Mouse (Mus musculus) liver, embryonic 14.5 days (tissue): ENCODE data around the gene Taf1c. TPM values are rescaled to one million over a fixed set of nuclear protein-coding genes. Genes with fewer than 3 reads are reported as not detected.

Experiments used
- ATAC-seq: fragments of 200-750 bp; cut with Nextera tagmentation; 2 replicates; pipeline ENCODE4 v1.8.0; 2017; ENCODE audit warnings: moderate number of reproducible peaks, mild to moderate bottlenecking, moderate library complexity; ENCODE audit not compliant: insufficient read depth
- DNase-seq, 3 experiments: peaks; one replicate each; pipeline ENCODE4 v3.0.0-alpha.2; 2012 to 2013; ENCODE audit warnings: low read depth in 3 of 3, low spot score in 3 of 3
- H3K27ac ChIP-seq: fragments of 300-500 bp; sonication (generic); 2 replicates; pipeline ENCODE4 v1.5.1; 2014; ENCODE audit warnings: moderate library complexity, mild to moderate bottlenecking, control low read depth, inconsistent platforms
- H3K27me3 ChIP-seq: fragments of 300-500 bp; sonication (generic); 2 replicates; pipeline ENCODE4 v1.6.1; 2014; ENCODE audit warnings: mild to moderate bottlenecking, low read length, moderate library complexity; ENCODE audit not compliant: control insufficient read depth, insufficient read depth
- H3K36me3 ChIP-seq: fragments of 300-500 bp; sonication (generic); replicated peaks from 2 replicates; pipeline ENCODE4 v1.6.1; 2014; ENCODE audit warnings: low read depth; ENCODE audit not compliant: control insufficient read depth, insufficient read depth
- H3K4me1 ChIP-seq, 2 experiments: fragments of 200-500 bp in 1 of 2; fragments of 300-500 bp in 1 of 2; sonication (generic) in 1 of 2; replicated peaks; 2 replicates each; pipeline ENCODE4 v1.6.1; 2012 to 2014; ENCODE audit warnings: antibody characterized with exemption in 1 of 2, inconsistent platforms in 1 of 2, low read length in 1 of 2; ENCODE audit not compliant: control insufficient read depth in 2 of 2, insufficient read depth in 2 of 2
- H3K4me2 ChIP-seq: fragments of 300-500 bp; sonication (generic); 2 replicates; pipeline ENCODE4 v1.6.1; 2014; ENCODE audit warnings: low read depth, mild to moderate bottlenecking, control low read depth, moderate library complexity
- H3K4me3 ChIP-seq, 2 experiments: fragments of 200-500 bp in 1 of 2; fragments of 300-500 bp in 1 of 2; sonication (generic) in 1 of 2; 2 replicates each; pipeline ENCODE4 v1.5.1; 2012 to 2014; ENCODE audit warnings: low read depth in 2 of 2, low read length in 2 of 2, mild to moderate bottlenecking in 2 of 2, control low read depth in 1 of 2, inconsistent platforms in 1 of 2, moderate library complexity in 1 of 2; ENCODE audit not compliant: insufficient read depth in 1 of 2
- H3K9ac ChIP-seq: fragments of 300-500 bp; sonication (generic); replicated peaks from 2 replicates; pipeline ENCODE4 v1.6.1; 2014; ENCODE audit warnings: mild to moderate bottlenecking, control low read depth, moderate library complexity
- H3K9me3 ChIP-seq: fragments of 300-500 bp; sonication (generic); 2 replicates; pipeline ENCODE4 v1.6.1; 2016; ENCODE audit warnings: low read length, mixed read lengths; ENCODE audit not compliant: control insufficient read depth
- CTCF ChIP-seq: IDR thresholded peaks from 2 replicates; pipeline ENCODE4 v1.5.1; 2016; ENCODE audit warnings: antibody characterized with exemption, low read depth, control low read depth
- EP300 ChIP-seq: IDR thresholded peaks from 2 replicates; pipeline ENCODE4 v1.6.1; 2016; ENCODE audit warnings: antibody characterized with exemption, low read depth
- WGBS: fragments of 180-500 bp; shearing (Covaris S2); extraction: QIAGEN DNeasy Blood & Tissue Kit; methylation state at CpG from one replicate; pipeline ENCODE4 v1.1.7; 2014; ENCODE audit not compliant: insufficient replicate concordance; 5-methylcytosine and 5-hydroxymethylcytosine counted together
- polyA plus RNA-seq, 2 experiments: library from polyadenylated mRNA; depleted of rRNA in 1 of 2; stranded (reverse) in 1 of 2; unstranded in 1 of 2; fragments of >200 nt; fragmentation: Nextera tagmentation in 1 of 2; extraction: Ambion mirVana in 1 of 2; gene quantifications; 2 replicates each; pipeline versions ENCODE4 v1.2.1 to v1.2.3; 2012 to 2014

Gene Taf1c
- polyA plus RNA-seq, 2 experiments, result 4.7 to 6.6 TPM

DNA sequence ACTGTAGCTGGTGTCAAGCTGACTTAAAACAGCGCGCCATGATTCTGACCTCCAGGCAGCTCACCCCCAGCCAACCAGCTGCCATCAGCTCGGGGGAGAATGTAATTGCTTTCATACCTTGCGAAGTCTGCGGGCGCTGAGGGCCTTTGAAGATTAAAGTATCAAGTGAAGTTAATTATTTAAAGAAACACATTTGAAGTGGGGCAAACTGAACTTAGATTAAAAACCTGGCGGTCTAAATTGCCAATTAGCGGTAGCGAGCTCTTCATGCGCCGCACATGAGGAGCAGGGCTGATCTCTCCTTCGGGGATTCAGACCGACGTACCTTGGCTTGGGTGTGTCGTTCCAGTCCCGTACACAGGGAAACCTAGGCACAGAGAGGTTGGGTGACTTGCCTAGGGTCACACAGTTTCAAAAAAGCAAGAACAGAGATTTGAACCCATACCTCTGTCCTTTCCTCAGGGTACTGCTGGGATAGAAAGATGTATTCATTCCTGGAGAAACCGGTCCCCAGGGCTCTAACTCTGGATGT, 39.5 kb upstream of the Taf1c start:
- no peaks in the 10 kb centered on the region for H3K4me1 ChIP-seq
- 78% methylated on average over 17 of the region's 17 CpGs for WGBS
- no peaks in the 10 kb centered on the region for H3K36me3 ChIP-seq
- no peaks in the 10 kb centered on the region for H3K27me3 ChIP-seq
- DNase-seq (no peak), ATAC-seq (no peak)
- H3K9ac ChIP-seq, result no peak overlapping the region
- H3K4me2 ChIP-seq, result no peak overlapping the region
- no peaks in the 10 kb centered on the region for H3K9me3 ChIP-seq
- TF ChIP-seq CTCF (no peak), EP300 (no peak)
- H3K4me3 ChIP-seq, result no peak overlapping the region
- H3K27ac ChIP-seq, result no peak overlapping the region

DNA sequence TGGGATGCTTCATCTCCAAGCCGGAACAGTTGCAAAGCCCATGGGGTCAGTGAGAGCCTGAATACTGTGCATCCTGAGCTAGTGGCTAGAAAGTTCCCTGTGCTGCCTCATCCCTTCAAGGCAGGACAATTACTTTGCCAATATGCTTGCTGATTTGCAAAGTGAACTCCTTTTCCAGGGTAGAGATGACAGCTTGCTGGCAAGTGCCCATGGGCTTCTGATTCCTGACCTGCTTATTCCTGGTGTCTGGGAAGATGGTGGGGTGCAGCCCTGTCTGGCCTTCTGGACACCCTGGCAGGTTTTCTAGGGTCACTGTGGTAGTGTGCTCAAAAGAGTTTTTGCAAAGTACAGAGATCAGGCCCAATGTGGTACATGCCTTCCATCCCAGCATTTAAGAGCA, 37.9 kb upstream of the Taf1c start:
- no peaks in the 10 kb centered on the region for H3K4me1 ChIP-seq
- H3K9ac ChIP-seq, result no peak overlapping the region
- TF ChIP-seq EP300 (no peak), CTCF (no peak)
- DNase-seq, result no peak
- no peak for ATAC-seq
- H3K4me2 ChIP-seq, result no peak overlapping the region
- H3K36me3 ChIP-seq, result no peaks in the 10 kb centered on the region
- H3K27me3 ChIP-seq, result no peaks in the 10 kb centered on the region
- no peaks in the 10 kb centered on the region for H3K9me3 ChIP-seq
- no peak overlapping the region for H3K4me3 ChIP-seq
- WGBS, result 75% methylated on average over 1 of the region's 1 CpGs
- no peak overlapping the region for H3K27ac ChIP-seq

DNA sequence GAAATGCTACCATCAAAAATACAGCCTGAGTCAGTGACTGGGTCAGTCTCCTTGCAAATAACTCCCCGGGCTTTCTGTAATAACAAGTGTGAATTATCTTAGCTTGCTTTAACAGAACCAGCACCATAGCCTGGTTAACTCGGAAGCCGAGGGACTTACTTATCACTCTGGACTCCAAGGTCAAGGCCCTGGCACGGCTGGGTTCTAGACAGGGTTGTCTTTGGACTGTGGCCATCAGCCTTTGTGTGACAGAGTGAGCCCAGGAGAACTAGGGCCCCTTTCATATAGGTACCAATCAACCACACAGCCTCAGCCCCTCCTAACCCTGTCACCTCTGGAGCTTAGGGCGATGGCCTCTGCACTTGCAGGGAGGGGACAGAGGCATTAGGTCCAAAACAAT, 36.0 kb upstream of the Taf1c start:
- no peaks in the 10 kb centered on the region for H3K27me3 ChIP-seq
- no peak overlapping the region for H3K4me2 ChIP-seq
- 57% methylated on average over 5 of the region's 5 CpGs for WGBS
- no peak for ATAC-seq
- no peak for DNase-seq
- no peak overlapping the region for H3K27ac ChIP-seq
- no peak overlapping the region for H3K4me3 ChIP-seq
- no peak for TF ChIP-seq CTCF
- TF ChIP-seq EP300, result no peak
- no peaks in the 10 kb centered on the region for H3K4me1 ChIP-seq
- H3K36me3 ChIP-seq, result no peaks in the 10 kb centered on the region
- no peak overlapping the region for H3K9ac ChIP-seq
- H3K9me3 ChIP-seq, result no peaks in the 10 kb centered on the region

DNA sequence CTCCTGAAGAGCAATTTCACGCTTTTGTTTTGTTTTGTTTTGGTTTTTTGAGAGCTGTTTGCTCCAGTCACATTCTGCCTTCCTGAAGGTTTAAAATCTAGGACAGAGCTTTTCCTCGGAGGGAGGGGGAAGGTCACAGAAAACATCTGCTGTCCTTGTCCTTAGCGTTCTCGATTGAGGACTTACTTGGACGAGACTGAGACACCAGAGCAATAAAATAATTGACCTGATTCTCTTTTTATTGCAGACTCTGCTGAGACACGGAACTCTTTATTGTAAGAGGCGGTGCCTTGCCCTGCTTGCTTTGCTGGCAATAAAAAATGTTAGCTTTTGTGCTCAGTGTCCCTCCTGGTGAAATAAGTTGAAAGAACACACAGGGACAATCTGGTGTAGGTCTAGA, 34.8 kb upstream of the Taf1c start:
- no peak overlapping the region for H3K4me2 ChIP-seq
- H3K27me3 ChIP-seq, result no peaks in the 10 kb centered on the region
- H3K9me3 ChIP-seq, result no peaks in the 10 kb centered on the region
- DNase-seq (no peak), ATAC-seq (no peak)
- TF ChIP-seq CTCF (no peak), EP300 (no peak)
- no peaks in the 10 kb centered on the region for H3K36me3 ChIP-seq
- WGBS, result 46% methylated on average over 7 of the region's 7 CpGs
- H3K4me1 ChIP-seq, result no peaks in the 10 kb centered on the region
- no peak overlapping the region for H3K4me3 ChIP-seq
- no peak overlapping the region for H3K9ac ChIP-seq
- H3K27ac ChIP-seq, result no peak overlapping the region

DNA sequence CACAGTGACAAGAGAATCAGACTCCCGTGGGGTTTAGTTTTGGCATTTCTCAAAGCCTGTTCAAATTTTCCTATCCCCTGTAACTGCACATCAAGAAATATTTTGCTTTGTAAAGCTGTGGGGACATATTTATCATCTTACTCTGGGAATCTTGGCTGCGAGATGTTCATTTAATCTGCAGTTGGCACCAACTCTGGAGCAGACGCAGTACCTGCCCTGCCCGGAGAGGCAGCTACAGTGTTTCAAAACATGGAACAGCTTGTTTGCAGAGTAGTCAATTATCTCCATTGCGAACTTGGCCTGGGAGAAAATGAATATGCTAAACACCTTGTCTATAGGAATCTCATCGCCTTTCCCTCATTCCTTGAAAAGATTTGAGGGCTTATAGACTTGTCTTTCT, 33.2 kb upstream of the Taf1c start:
- no peaks in the 10 kb centered on the region for H3K36me3 ChIP-seq
- H3K27me3 ChIP-seq, result peaks cover 6% of the 10 kb centered on the region
- no peak overlapping the region for H3K4me3 ChIP-seq
- no peaks in the 10 kb centered on the region for H3K9me3 ChIP-seq
- no peak overlapping the region for H3K9ac ChIP-seq
- WGBS, result 67% methylated on average over 6 of the region's 6 CpGs
- ATAC-seq (no peak), DNase-seq (no peak)
- H3K4me1 ChIP-seq, result no peaks in the 10 kb centered on the region
- TF ChIP-seq CTCF (no peak), EP300 (no peak)
- H3K4me2 ChIP-seq, result no peak overlapping the region
- no peak overlapping the region for H3K27ac ChIP-seq

DNA sequence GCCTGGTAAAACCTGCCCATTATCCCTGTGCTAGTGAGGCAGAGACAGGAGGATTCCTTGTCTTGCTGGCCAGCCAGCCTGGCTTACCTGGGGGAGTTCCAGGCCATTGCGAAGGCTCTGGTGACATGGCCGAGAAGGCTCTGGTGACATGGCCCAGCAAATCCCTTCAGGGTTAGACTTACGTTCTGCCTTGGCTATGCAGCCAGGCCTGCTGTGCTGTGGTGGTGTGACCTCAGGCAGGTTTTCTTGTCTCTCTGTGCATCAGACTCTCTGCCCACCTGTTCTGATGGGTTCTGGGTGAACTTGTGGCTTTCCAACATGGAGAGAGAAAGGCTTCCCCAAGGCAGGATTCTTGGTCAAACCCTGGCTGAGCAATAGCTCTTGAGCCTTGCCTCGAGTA, 32.4 kb upstream of the Taf1c start:
- Histone ChIP-seq H3K4me2 (no peak overlapping the region), H3K4me1 (no peaks in the 10 kb centered on the region), H3K4me3 (no peak overlapping the region), H3K27me3 (peaks cover 12% of the 10 kb centered on the region), H3K36me3 (no peaks in the 10 kb centered on the region), H3K9me3 (no peaks in the 10 kb centered on the region), H3K9ac (no peak overlapping the region), H3K27ac (no peak overlapping the region)
- 63% methylated on average over 4 of the region's 4 CpGs for WGBS
- ATAC-seq, result no peak
- TF ChIP-seq EP300 (no peak), CTCF (no peak)
- no peak for DNase-seq
